Mouse (Mus musculus): ENCODE measurements around the gene Saxo2.

- TF ChIP-seq CTCF (IDR thresholded peaks at IDR 0.05) (no peak), EP300 (IDR thresholded peaks at IDR 0.05) (no peak)
Measured at GRCm38 (mm10) chr7:82647909-82648308, 419 bp downstream of the Saxo2 start.
